Mouse (Mus musculus) right cerebral cortex, postnatal 14 days (tissue): ENCODE data around the gene Rbbp8nl.
A peak's percentile ranks its signal among the peaks of the same experiment; 100 is the strongest.
"Not testable (repeated sequence)": the region's sequence is repeated elsewhere in the genome, so short reads cannot be mapped to it uniquely, and the experiment has no call there.

Source experiments
- DNase-seq: peaks from one replicate; pipeline ENCODE4 v3.0.0; 2022

The Rbbp8nl gene

GRCm38 (mm10) chr2:180279321-180279720, 10.4 kb downstream of the Rbbp8nl start:
- no peak for DNase-seq

GRCm38 (mm10) chr2:180277773-180278320, 11.8 kb downstream of the Rbbp8nl start:
- no peak for DNase-seq

GRCm38 (mm10) chr2:180276851-180277259, 12.8 kb downstream of the Rbbp8nl start:
- DNase-seq, result no peak

GRCm38 (mm10) chr2:180276385-180276784, 13.3 kb downstream of the Rbbp8nl start:
- no peak for DNase-seq

GRCm38 (mm10) chr2:180275836-180276235, 13.8 kb downstream of the Rbbp8nl start:
- peak; percentile 81 for DNase-seq

- DNase-seq, result no peak
Observed at GRCm38 (mm10) chr2:180274523-180274922, 15.2 kb downstream of the Rbbp8nl start.

- peak; percentile 93 for DNase-seq
Observed at GRCm38 (mm10) chr2:180273394-180274244, 16.1 kb downstream of the Rbbp8nl start, which contains the start of gene Cables2. Cables2 (minus strand) TSS chr2:180273496.

GRCm38 (mm10) chr2:180272884-180273321, 16.8 kb downstream of the Rbbp8nl start:
- DNase-seq, result peak; percentile 44

- DNase-seq, result no peak
Observed at GRCm38 (mm10) chr2:180271804-180272395, 17.8 kb downstream of the Rbbp8nl start.

GRCm38 (mm10) chr2:180270537-180271255, 19.0 kb downstream of the Rbbp8nl start:
- DNase-seq, result no peak

GRCm38 (mm10) chr2:180269329-180269728, 20.4 kb downstream of the Rbbp8nl start:
- DNase-seq, result no peak

GRCm38 (mm10) chr2:180267955-180268354, 21.7 kb downstream of the Rbbp8nl start:
- DNase-seq, result no peak

- DNase-seq, result no peak
Observed at GRCm38 (mm10) chr2:180262891-180263290, 26.8 kb downstream of the Rbbp8nl start.

GRCm38 (mm10) chr2:180262441-180262840, 27.2 kb downstream of the Rbbp8nl start:
- DNase-seq, result no peak

- DNase-seq, result no peak
Observed at GRCm38 (mm10) chr2:180261901-180262300, 27.8 kb downstream of the Rbbp8nl start.

- no peak for DNase-seq
Observed at GRCm38 (mm10) chr2:180260610-180261480, 28.8 kb downstream of the Rbbp8nl start.

GRCm38 (mm10) chr2:180259826-180260609, 29.7 kb downstream of the Rbbp8nl start:
- DNase-seq, result not testable (repeated sequence)

GRCm38 (mm10) chr2:180258951-180259484, 30.7 kb downstream of the Rbbp8nl start:
- not testable (repeated sequence) for DNase-seq

GRCm38 (mm10) chr2:180257963-180258865, 31.5 kb downstream of the Rbbp8nl start:
- no peak for DNase-seq
